Mouse (Mus musculus) embryonic facial prominence, embryonic 14.5 days (tissue): ENCODE measurements at regions not wholly inside any gene's neighbourhood (a gene's known extent, or its start where the extent isn't known, plus 50 kb on each side); places are given as distances from the start of the nearest gene placed in this dataset.
"Not testable (repeated sequence)": the region's sequence is repeated elsewhere in the genome, so short reads cannot be mapped to it uniquely, and the experiment has no call there.

Experiments used
- ATAC-seq: fragments of 200-750 bp; cut with Nextera tagmentation; 2 replicates; pipeline ENCODE4 v1.8.0; 2017; ENCODE audit warnings: low read depth, moderate number of reproducible peaks, moderate TSS enrichment
- DNase-seq: peaks from one replicate; pipeline ENCODE4 v3.0.0-alpha.2; 2015; ENCODE audit warnings: low spot score
- H3K27ac ChIP-seq: fragments of 300-500 bp; sonication (generic); replicated peaks from 2 replicates; pipeline ENCODE4 v1.5.1; 2014; ENCODE audit warnings: low read depth, mild to moderate bottlenecking, low read length, moderate library complexity
- H3K27me3 ChIP-seq: fragments of 300-500 bp; sonication (generic); replicated peaks from 2 replicates; pipeline ENCODE4 v1.6.1; 2014; ENCODE audit warnings: low read length; ENCODE audit not compliant: control insufficient read depth, insufficient read depth
- H3K36me3 ChIP-seq: fragments of 300-500 bp; sonication (generic); 2 replicates; pipeline ENCODE4 v1.6.1; 2014; ENCODE audit warnings: low read length, mixed read lengths; ENCODE audit not compliant: control insufficient read depth, insufficient read depth
- H3K4me1 ChIP-seq: fragments of 300-500 bp; sonication (generic); 2 replicates; pipeline ENCODE4 v1.6.1; 2014; ENCODE audit warnings: antibody characterized with exemption, low read length; ENCODE audit not compliant: control insufficient read depth, insufficient read depth
- H3K4me2 ChIP-seq: fragments of 300-500 bp; sonication (generic); 2 replicates; pipeline ENCODE4 v1.6.1; 2014; ENCODE audit warnings: low read depth, mild to moderate bottlenecking, low read length, moderate library complexity, mixed read lengths
- H3K4me3 ChIP-seq: fragments of 300-500 bp; sonication (generic); 2 replicates; pipeline ENCODE4 v1.5.1; 2014; ENCODE audit warnings: low read depth, mild to moderate bottlenecking, low read length
- H3K9ac ChIP-seq: fragments of 300-500 bp; sonication (generic); 2 replicates; pipeline ENCODE4 v1.6.1; 2014; ENCODE audit warnings: low read depth, mild to moderate bottlenecking, low read length, moderate library complexity, mixed read lengths
- H3K9me3 ChIP-seq: fragments of 300-500 bp; sonication (generic); 2 replicates; pipeline ENCODE4 v1.6.1; 2016; ENCODE audit warnings: low read length; ENCODE audit not compliant: control insufficient read depth
- whole genome bisulfite sequencing: fragments of 180-500 bp; shearing (Covaris S2); extraction: QIAGEN DNeasy Blood & Tissue Kit; methylation state at CpG from one replicate; pipeline ENCODE4 v1.1.7; 2014; 5-methylcytosine and 5-hydroxymethylcytosine counted together

- ATAC-seq (no peak), DNase-seq (no peak)
- 40% methylated on average over 5 of the region's 6 CpGs for WGBS
These were observed 111.3 kb downstream of the Syt10 start for GRCm38 (mm10) chr15:89730320-89730719.

GRCm38 (mm10) chr15:89724356-89724755 lies 117.3 kb downstream of the Syt10 start:
- Histone ChIP-seq H3K36me3 (no peaks in the 10 kb centered on the region), H3K9ac (no peak overlapping the region), H3K4me3 (no peak overlapping the region), H3K27ac (no peak overlapping the region), H3K9me3 (no peaks in the 10 kb centered on the region), H3K4me1 (no peaks in the 10 kb centered on the region), H3K4me2 (peak overlapping the region; percentile 34; the same call in 1 of the 2 replicates), H3K27me3 (no peaks in the 10 kb centered on the region)
- DNase-seq (peak; percentile 31), ATAC-seq (0 out of 2 replicates have a peak, but pooled peaks have one; percentile 33)
- WGBS: 54% methylated on average over 12 of the region's 12 CpGs

More at GRCm38 (mm10) chr15:89730320-89730719, 111.3 kb downstream of the Syt10 start:
- peaks cover 7% of the 10 kb centered on the region; the same call in 1 of the 2 replicates for H3K9me3 ChIP-seq
- no peak overlapping the region for H3K4me3 ChIP-seq
- no peaks in the 10 kb centered on the region for H3K27me3 ChIP-seq
- H3K4me1 ChIP-seq: no peaks in the 10 kb centered on the region
- no peaks in the 10 kb centered on the region for H3K36me3 ChIP-seq
- H3K9ac ChIP-seq: no peak overlapping the region
- H3K27ac ChIP-seq: no peak overlapping the region
- no peak overlapping the region for H3K4me2 ChIP-seq

GRCm38 (mm10) chr15:89697221-89697620 lies 105.5 kb upstream of the Rabl2 start:
- no peaks in the 10 kb centered on the region for H3K36me3 ChIP-seq
- H3K4me1 ChIP-seq: no peaks in the 10 kb centered on the region
- H3K4me3 ChIP-seq: no peak overlapping the region
- no peaks in the 10 kb centered on the region for H3K27me3 ChIP-seq
- H3K4me2 ChIP-seq: no peak overlapping the region
- 65% methylated on average over 2 of the region's 2 CpGs for WGBS
- H3K9ac ChIP-seq: no peak overlapping the region
- H3K9me3 ChIP-seq: no peaks in the 10 kb centered on the region
- no peak for ATAC-seq
- DNase-seq: peak; percentile 31
- no peak overlapping the region for H3K27ac ChIP-seq

GRCm38 (mm10) chr15:89676366-89676765 lies 84.6 kb upstream of the Rabl2 start:
- no peak overlapping the region for H3K4me3 ChIP-seq
- no peak overlapping the region for H3K27ac ChIP-seq
- no peak overlapping the region for H3K4me2 ChIP-seq
- DNase-seq (no peak), ATAC-seq (no peak)
- no peaks in the 10 kb centered on the region for H3K27me3 ChIP-seq
- H3K36me3 ChIP-seq: no peaks in the 10 kb centered on the region
- H3K9ac ChIP-seq: no peak overlapping the region
- H3K4me1 ChIP-seq: no peaks in the 10 kb centered on the region
- H3K9me3 ChIP-seq: no peaks in the 10 kb centered on the region

- WGBS: 84% methylated on average over 1 of the region's 1 CpGs
- H3K9me3 ChIP-seq, DNase-seq, H3K36me3 ChIP-seq, H3K4me1 ChIP-seq, ATAC-seq, H3K4me2 ChIP-seq, H3K9ac ChIP-seq, H3K27me3 ChIP-seq, H3K4me3 ChIP-seq, H3K27ac ChIP-seq: not testable (repeated sequence)
These were observed 64.8 kb upstream of the Rabl2 start for GRCm38 (mm10) chr15:89656558-89656957.
